Mouse (Mus musculus): ENCODE measurements around the gene Safb2. TPM values are rescaled to one million over a fixed set of nuclear protein-coding genes. Genes with fewer than 3 reads are reported as not detected.

Safb2 gene
- polyA plus RNA-seq, 1 experiment: 60.9 TPM

DNA sequence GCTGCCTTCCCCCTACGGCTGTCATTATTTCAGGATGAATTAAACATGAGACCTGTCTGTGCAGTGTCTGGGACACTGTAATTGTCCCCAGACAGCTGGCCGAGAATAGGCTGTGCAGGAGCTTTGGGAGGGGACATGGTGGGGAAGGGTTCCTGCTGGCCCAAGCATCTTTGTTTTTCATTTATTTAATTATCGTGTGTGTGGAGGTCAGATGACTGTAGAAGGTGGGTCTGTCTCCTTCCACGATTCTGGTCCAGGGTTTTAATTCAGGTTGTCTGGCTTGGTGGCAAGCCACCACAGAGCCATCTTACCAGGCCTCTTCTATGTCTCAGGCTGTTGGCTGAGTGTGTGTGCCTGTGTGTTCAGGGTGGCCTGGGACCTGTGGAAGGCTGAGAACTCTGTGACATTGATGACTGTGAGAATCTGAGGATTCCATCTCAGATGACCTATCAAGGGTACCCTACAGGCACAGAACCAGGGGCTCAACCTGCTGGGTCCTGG, 35.7 kb downstream of the Safb2 start:
- no peak overlapping the region for H3K27ac ChIP-seq (ENCODE audit: insufficient read depth, low read length)
- no peaks in the 10 kb centered on the region for H3K4me1 ChIP-seq (ENCODE audit: control insufficient read depth, insufficient read depth, low read length)
- no peak for TF ChIP-seq POLR2A (IDR thresholded peaks at IDR 0.05; ENCODE audit: low read depth, low read length)
- no peak overlapping the region for H3K4me3 ChIP-seq (ENCODE audit: insufficient read depth, low read length)

GRCm38 (mm10) chr17:56547846-56548604, 36.4 kb downstream of the Safb2 start:
- H3K27ac ChIP-seq (ENCODE audit: insufficient read depth, low read length): no peak overlapping the region
- TF ChIP-seq POLR2A (IDR thresholded peaks at IDR 0.05; ENCODE audit: low read depth, low read length) (no peak), CTCF (IDR thresholded peaks at IDR 0.05; ENCODE audit: borderline replicate concordance, insufficient read depth, low read length) (no peak)
- H3K4me1 ChIP-seq (ENCODE audit: control insufficient read depth, insufficient read depth, low read length): no peaks in the 10 kb centered on the region
- no peak overlapping the region for H3K4me3 ChIP-seq (ENCODE audit: insufficient read depth, low read length)

GRCm38 (mm10) chr17:56547116-56547845, 37.1 kb downstream of the Safb2 start:
- no peak overlapping the region for H3K4me3 ChIP-seq (ENCODE audit: insufficient read depth, low read length)
- TF ChIP-seq POLR2A (IDR thresholded peaks at IDR 0.05; ENCODE audit: low read depth, low read length): no peak
- TF ChIP-seq CTCF (IDR thresholded peaks at IDR 0.05; ENCODE audit: borderline replicate concordance, insufficient read depth, low read length): no peak
- no peak overlapping the region for H3K27ac ChIP-seq (ENCODE audit: insufficient read depth, low read length)
- H3K4me1 ChIP-seq (ENCODE audit: control insufficient read depth, insufficient read depth, low read length): no peaks in the 10 kb centered on the region

GRCm38 (mm10) chr17:56546576-56546975, 37.8 kb downstream of the Safb2 start:
- Histone ChIP-seq H3K4me1 (ENCODE audit: control insufficient read depth, insufficient read depth, low read length) (no peaks in the 10 kb centered on the region), H3K27ac (ENCODE audit: insufficient read depth, low read length) (no peak overlapping the region), H3K4me3 (ENCODE audit: insufficient read depth, low read length) (no peak overlapping the region)
- TF ChIP-seq POLR2A (IDR thresholded peaks at IDR 0.05; ENCODE audit: low read depth, low read length): no peak
- TF ChIP-seq CTCF (IDR thresholded peaks at IDR 0.05; ENCODE audit: borderline replicate concordance, insufficient read depth, low read length): no peak

DNA sequence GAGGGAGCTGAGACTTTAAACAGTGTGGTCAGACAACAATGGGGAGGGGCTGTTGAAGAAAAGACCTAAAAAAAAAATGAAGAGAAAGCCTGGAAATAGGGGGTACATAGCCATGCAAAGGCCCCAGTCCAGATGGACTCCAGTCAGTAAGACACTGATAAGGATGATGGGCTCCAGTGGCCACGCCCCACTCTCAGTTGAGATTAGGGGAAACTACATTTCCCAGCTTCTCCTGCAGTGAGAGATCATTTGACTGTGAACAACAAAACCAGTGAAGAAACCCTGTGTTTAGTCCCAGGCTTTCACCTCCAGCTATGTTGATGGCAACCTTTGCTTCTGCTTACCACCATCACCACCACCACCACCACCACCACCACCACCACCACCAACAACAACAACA, 38.4 kb downstream of the Safb2 start:
- Histone ChIP-seq H3K27ac (ENCODE audit: insufficient read depth, low read length) (no peak overlapping the region), H3K4me1 (ENCODE audit: control insufficient read depth, insufficient read depth, low read length) (no peaks in the 10 kb centered on the region), H3K4me3 (ENCODE audit: insufficient read depth, low read length) (no peak overlapping the region)
- no peak for TF ChIP-seq CTCF (IDR thresholded peaks at IDR 0.05; ENCODE audit: borderline replicate concordance, insufficient read depth, low read length)
- TF ChIP-seq POLR2A (IDR thresholded peaks at IDR 0.05; ENCODE audit: low read depth, low read length): no peak

GRCm38 (mm10) chr17:56544699-56545387, 39.5 kb downstream of the Safb2 start:
- no peak overlapping the region for H3K4me3 ChIP-seq (ENCODE audit: insufficient read depth, low read length)
- TF ChIP-seq POLR2A (IDR thresholded peaks at IDR 0.05; ENCODE audit: low read depth, low read length) (no peak), CTCF (IDR thresholded peaks at IDR 0.05; ENCODE audit: borderline replicate concordance, insufficient read depth, low read length) (no peak)
- H3K27ac ChIP-seq (ENCODE audit: insufficient read depth, low read length): no peak overlapping the region
- H3K4me1 ChIP-seq (ENCODE audit: control insufficient read depth, insufficient read depth, low read length): no peaks in the 10 kb centered on the region

DNA sequence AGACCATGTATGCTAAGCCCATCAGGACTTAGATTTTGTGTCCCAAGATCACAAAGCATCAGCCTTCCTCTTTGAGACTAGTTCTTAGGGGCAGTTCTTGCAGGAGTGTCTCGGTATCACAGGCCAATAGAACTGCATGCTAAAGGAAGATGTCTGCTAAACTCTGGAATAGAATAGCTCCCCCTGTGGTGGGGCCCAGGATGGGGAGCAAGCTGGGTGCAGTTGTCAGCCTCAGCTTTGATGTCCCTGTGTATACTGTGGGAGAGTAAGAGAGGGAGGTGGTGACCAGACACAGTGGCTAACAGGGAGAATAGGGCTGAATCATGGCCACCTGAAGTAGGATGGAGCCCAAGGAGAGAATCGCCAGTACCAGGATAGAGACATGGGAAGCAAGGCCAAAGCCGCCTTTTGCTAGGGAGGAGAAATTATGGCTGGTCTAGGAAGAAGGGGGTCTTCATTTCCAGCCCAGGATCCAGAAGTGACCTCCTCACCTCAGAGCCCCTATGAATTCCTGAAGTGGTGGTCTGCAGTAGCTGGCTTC, 40.6 kb downstream of the Safb2 start:
- Histone ChIP-seq H3K4me1 (ENCODE audit: control insufficient read depth, insufficient read depth, low read length) (no peaks in the 10 kb centered on the region), H3K4me3 (ENCODE audit: insufficient read depth, low read length) (no peak overlapping the region), H3K27ac (ENCODE audit: insufficient read depth, low read length) (no peak overlapping the region)
- TF ChIP-seq POLR2A (IDR thresholded peaks at IDR 0.05; ENCODE audit: low read depth, low read length) (no peak), CTCF (IDR thresholded peaks at IDR 0.05; ENCODE audit: borderline replicate concordance, insufficient read depth, low read length) (no peak)

- Histone ChIP-seq H3K4me3 (ENCODE audit: insufficient read depth, low read length) (no peak overlapping the region), H3K4me1 (ENCODE audit: control insufficient read depth, insufficient read depth, low read length) (no peaks in the 10 kb centered on the region), H3K27ac (ENCODE audit: insufficient read depth, low read length) (no peak overlapping the region)
- TF ChIP-seq POLR2A (IDR thresholded peaks at IDR 0.05; ENCODE audit: low read depth, low read length): no peak
- TF ChIP-seq CTCF (IDR thresholded peaks at IDR 0.05; ENCODE audit: borderline replicate concordance, insufficient read depth, low read length): no peak
These were observed 41.6 kb downstream of the Safb2 start for GRCm38 (mm10) chr17:56542736-56543135.

DNA sequence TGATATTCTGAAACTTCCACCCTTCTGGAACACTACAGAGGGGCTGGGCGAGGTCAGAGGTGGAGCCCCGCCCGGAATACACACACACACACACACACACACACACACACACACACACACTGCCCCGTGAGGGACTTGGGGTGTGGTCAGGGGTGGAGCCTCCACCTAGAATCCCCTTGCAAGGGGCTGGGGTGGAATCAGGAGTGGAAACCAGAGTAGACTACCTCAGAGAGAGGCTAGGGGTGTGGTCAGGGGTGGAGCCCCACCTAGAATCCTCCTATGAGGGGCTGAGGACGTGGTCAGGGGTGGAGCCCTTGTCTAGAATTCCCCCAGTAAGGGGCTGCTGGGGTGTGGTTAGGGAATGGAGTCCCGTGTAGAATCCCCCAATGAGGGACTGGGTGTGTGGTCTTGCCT, 43.8 kb downstream of the Safb2 start:
- Histone ChIP-seq H3K4me1 (ENCODE audit: control insufficient read depth, insufficient read depth, low read length) (no peaks in the 10 kb centered on the region), H3K4me3 (ENCODE audit: insufficient read depth, low read length) (no peak overlapping the region), H3K27ac (ENCODE audit: insufficient read depth, low read length) (no peak overlapping the region)
- TF ChIP-seq POLR2A (IDR thresholded peaks at IDR 0.05; ENCODE audit: low read depth, low read length) (no peak), CTCF (IDR thresholded peaks at IDR 0.05; ENCODE audit: borderline replicate concordance, insufficient read depth, low read length) (no peak)
